Mouse (Mus musculus): ENCODE measurements around the gene Ssrp1.

The Ssrp1 gene

DNA sequence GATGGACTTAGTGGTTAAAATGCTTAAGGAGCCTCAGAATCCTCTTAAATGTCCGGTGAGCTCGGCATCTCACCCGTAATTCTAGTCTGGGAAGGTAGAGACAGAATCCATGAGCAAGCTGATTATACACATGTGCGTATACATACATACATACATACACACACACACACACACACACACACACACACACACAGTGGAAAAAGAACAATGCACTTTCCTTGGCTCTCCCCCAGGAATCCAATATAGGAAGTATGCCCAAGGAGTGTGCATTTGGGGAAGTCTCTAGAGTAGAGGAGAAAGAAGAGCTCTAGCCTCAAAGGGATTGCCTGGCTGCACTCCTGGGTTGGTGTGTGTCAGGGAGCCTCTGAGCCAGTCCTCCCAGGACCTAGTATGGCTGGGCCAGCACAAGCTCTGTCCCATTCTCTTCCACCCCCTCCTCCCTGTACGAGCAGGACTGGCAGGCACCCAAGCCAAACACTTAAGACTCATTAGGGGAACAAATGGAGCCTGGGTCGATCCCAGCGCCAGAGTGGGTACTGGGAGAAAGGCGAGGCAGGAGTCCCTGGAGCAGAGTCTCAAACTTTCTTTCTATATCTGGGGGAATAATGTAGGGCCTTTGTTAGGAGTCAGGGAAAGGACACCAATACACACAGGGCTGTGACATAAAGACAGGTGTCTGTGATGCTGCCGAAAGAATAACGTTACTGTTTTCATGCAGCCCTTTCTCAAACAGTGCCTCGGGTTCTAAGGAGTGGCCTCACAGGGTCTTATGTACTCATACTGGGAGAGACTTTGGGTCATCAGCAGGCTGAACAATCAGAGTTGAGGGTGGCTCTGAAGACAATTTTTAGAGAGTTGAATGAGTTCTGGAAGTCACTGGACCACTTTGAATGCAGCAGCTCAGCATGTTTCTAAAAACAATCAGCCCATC lies 51.9 kb downstream of the Ssrp1 start:
- no peak for DNase-seq (ENCODE audit: low spot score)

DNA sequence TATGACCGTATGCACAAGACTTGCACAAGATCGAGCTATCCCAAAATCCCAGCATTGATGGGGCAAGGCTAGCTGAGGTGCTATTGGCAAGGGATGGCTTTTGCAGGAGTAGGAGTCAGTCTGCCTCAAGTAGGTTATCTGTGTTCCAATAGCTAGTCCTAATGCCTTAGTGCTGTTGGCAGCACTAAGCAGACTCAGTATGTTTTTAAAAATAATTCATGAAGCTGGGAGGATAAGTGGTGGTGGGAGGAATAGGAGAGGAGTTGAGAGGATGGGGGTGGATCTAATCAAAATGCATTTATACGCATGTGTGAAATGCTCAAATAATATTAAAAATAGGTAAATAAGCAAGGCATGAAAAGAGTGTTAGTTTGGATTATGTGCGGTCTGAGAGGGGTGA lies 54.3 kb downstream of the Ssrp1 start:
- DNase-seq (ENCODE audit: low spot score): no peak

GRCm38 (mm10) chr2:85093376-85093775 lies 56.3 kb downstream of the Ssrp1 start:
- no peak for DNase-seq (ENCODE audit: low spot score)

DNA sequence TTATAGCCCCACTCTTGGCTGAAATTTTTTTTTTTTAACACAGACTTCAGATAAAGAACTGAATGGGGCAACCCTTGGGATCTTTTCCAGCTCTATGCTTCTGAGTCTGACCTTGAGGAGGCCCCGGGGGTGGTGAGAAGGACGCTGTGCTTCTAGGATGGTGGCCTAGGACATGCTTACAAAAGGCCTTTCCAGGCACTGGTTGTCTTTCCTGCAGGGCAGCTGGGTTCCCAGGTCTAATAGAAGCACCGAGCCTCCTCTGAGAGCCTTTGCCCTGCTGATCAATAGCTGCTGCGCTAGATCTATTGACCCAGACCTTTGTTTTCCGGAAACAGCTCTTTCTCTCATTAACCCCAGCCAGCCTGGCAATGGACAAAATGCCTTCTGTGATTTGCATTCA lies 58.9 kb downstream of the Ssrp1 start:
- DNase-seq (ENCODE audit: low spot score): no peak

Data from layer of hippocampus, adult 11-12 months (tissue).